Mouse (Mus musculus) kidney, adult 11 months (tissue): ENCODE results near the gene Gm9972.

ENCODE experiments used
- DNase-seq: peaks from one replicate; pipeline ENCODE4 v3.0.0; 2022

Gene Gm9972

DNA sequence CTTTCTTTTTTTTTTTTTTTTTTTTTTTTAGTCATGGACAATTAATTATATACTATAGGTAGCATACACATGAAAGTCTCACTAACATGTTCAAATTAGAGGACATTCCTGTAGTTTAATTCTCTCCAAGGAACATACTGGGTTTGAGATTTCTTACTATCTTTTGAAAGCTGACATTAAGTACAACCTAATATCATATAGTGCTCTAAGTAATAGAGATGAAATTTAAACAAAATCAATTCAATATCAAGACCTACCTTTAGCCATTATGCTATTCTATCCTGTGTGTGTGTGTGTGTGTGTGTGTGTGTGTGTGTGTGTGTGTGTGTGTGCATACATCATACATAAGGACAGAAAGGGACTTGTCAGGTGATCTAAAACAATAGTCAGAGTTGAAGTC is at the start of gene Gm9972:
Gene Gm9972 (plus strand): TSS at position 301 of the 400 bp plus-strand sequence.
- no peak for DNase-seq

DNA sequence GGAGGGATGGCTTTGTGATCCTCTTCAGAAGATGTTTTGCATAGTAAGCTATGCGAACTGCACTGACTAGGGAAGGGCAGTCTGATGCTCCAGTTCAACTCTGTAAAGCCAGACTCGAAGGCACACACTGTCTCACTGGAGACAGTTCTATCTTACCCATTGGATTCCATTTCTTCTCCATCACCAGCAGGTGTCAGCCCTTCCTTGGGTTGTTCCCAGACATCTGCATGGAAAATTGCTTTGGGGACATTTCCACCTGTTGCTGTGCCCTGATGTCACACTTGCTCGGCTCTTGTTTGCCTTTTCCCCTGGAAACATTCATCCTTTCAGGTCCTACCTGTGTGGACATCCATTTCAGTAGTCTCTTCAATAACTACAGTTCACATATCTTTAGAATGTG is 36.4 kb upstream of the Gm9972 start:
- no peak for DNase-seq

DNA sequence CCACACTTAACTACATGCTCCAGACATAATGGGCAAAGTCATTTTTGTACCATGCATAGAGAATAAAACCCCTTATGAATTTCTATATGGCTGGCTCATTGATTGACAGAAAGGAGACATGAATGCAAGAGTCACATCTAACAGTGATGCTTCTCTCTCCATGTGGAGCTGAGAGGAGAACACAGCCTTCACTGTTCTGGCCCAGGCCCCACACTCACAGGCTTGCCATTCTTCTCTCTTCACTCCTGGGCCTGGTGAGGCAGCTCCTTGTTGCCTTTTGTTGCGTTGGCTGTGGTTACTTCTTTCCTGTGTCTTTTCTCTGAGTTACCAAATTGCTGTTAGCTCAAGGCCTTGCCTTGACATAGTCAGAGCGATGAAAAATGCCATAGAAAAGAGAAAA is 23.6 kb upstream of the Gm9972 start:
- DNase-seq = no peak

DNA sequence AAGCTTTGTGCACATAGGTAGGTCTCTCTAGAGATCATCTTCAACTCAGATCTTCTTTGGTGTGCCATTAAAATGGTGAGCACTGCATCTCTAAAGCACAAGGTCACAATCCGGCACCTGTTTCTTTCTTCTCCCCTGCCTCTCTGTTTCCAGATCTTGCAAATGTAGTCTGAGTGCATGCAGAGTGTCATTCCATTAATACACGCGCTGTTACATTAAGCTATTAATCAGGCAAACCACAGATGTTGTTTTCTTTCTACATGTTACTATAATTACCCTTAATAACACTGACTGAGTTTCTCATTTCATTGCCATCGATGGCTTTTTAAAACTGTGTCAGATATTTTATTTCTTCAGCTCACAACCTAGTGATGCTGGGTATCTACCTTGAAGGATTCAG is 22.6 kb upstream of the Gm9972 start:
- DNase-seq = no peak

DNA sequence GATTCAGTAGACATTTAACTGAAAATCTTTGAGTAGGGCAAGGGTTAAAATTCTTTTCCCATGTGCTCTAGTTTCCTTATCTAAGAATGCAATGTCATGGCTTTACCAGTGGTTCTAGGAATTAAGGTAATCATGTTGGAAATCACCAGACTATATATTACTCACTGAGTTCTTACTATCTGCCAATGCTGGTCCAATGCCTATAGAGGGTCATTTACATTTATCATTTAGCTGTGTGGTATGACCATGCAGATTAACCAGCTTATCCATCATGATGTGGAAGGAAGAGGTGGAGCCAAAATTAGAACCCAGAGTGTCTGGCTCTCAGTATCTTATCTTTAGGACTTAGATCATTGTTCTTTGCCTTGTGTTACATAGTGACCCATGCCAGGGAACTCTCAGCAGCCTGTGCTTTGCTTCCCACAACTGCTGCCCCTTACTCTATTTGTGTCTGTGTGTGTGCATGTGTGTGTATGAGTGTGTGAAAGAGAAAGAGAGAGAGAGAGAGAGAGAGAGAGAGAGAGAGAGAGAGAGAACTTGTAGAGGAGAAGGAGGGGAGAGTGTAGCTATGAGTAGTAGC is 12.3 kb upstream of the Gm9972 start:
- DNase-seq = no peak

DNA sequence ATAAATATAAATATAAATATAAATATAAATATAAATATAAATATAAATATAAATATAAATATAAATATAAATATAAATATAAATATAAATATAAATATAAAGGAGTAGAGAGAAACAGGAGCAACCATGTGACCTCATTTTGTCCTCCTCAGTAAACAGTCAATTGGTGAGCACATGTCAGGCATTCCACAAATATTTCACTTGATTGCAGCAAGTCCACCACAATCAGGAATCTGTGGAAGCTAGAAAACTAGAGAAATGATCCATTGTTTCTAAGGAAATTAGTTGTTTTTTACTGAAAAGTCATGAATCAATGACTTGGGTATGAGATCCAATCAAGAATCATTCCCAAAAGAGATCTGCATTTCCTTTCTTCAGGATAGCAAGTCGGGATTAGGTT is 5.7 kb upstream of the Gm9972 start:
- no peak for DNase-seq

- DNase-seq = no peak
These were observed 3.4 kb upstream of the Gm9972 start for GRCm38 (mm10) chr11:43032141-43032540.

- DNase-seq = no peak
These were observed 10.5 kb downstream of the Gm9972 start for GRCm38 (mm10) chr11:43045871-43046548.

GRCm38 (mm10) chr11:43049363-43049762 is 13.8 kb downstream of the Gm9972 start:
- no peak for DNase-seq

GRCm38 (mm10) chr11:43054972-43055371 is 19.4 kb downstream of the Gm9972 start:
- DNase-seq = no peak

DNA sequence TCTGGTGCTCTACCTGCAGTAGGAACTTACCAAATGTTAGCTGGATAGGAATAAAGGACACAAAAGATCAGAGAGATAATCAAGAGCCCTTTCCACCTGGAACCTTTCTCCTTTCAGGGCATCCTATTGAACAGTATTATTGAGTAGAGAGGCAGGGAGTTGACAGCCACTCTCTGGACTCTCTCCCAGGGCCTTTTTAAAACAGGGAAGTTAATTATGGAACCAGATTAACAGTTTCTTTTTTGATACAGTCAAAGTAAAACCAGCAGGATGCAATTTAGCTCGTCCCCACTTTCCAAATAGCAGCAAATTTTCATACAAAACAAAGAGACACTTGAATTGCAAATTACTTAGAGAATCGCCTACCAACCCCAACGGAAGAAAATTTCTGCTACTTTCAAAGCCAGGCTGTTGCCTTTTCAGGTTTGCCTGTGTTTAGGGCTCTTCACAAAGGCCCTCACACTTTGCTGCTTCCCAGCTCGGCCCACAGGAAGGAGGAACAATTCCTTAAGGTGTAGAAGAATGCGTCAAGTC is 24.0 kb downstream of the Gm9972 start:
- no peak for DNase-seq

DNA sequence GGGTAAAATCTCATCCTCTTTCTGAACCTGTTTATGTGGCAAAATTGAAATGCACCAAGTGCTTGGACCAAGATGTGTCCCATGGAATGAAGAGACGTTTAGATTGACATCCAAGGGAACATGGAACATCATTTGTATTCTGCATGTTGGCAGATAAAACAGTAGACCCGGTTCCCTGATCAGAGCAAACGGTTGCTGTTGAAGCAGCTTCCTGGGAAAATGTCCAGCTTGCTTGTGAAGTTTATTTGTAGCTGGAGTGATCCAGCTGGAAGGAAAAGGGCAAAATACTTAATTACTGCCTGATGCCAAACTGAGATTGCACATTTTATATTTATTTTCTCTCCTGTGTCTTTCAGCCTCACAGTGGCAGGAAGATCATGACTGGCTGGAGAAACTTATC is 26.7 kb downstream of the Gm9972 start:
- no peak for DNase-seq

DNA sequence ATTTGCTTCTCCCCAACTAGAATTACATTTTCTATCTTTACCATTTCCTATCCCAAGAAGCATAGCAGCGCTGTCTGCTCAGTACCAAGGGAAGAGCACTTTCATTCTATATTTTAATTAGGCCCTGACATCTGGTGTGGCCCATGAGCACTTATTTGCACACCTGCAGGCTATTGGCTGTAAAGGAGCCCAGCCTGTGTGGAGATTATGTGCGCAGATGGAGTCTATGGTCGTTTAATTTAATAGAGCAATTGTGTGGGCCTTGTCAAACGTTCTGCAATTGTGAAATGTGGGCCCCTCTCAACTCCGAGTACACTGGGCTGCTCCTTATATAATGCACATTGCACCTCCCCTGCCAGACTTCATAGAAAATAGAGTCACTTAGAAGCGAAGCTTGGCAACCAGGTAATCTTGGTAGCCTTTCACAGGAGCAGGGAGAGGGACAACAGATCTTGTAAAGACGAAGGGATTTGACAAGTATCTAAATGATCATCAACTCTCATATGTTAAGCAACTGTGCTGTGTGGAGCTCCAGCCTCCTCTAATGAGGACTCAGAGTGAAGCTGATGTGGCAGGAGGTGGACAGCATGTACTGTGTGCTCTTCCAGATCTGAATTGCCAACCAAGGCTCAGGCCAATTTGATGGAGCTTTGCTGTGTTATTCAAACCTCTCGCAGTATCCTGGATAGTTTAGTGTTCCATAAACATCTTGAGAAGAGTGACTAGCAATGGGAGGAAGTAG is 50.9 kb downstream of the Gm9972 start:
- no peak for DNase-seq
